Mouse (Mus musculus) left cerebral cortex, postnatal 10 days (tissue): ENCODE measurements around the gene Stxbp3. TPM values are rescaled to one million over a fixed set of nuclear protein-coding genes. Genes with fewer than 3 reads are reported as not detected.
"Not testable (repeated sequence)": the region's sequence is repeated elsewhere in the genome, so short reads cannot be mapped to it uniquely, and the experiment has no call there.

Experiments used
- DNase-seq, 2 experiments: peaks; one replicate each; pipeline ENCODE4 v3.0.0; 2021 to 2022; ENCODE audit warnings: low spot score in 2 of 2, mixed read lengths in 1 of 2; ENCODE audit errors: extremely low spot score in 1 of 2
- intact Hi-C: fragments of 180-260 bp; cut with DNase I; formaldehyde crosslinking; loops from one replicate; pipeline ENCODE4 v1.15.1; 2025
- total RNA-seq, 2 experiments: library from RNA; stranded (reverse); gene quantifications; 2 replicates each; pipeline ENCODE4 v1.2.3; 2021

Gene Stxbp3
- total RNA-seq, 2 experiments from 2014 or later, result 14.1 to 15.2 TPM

DNA sequence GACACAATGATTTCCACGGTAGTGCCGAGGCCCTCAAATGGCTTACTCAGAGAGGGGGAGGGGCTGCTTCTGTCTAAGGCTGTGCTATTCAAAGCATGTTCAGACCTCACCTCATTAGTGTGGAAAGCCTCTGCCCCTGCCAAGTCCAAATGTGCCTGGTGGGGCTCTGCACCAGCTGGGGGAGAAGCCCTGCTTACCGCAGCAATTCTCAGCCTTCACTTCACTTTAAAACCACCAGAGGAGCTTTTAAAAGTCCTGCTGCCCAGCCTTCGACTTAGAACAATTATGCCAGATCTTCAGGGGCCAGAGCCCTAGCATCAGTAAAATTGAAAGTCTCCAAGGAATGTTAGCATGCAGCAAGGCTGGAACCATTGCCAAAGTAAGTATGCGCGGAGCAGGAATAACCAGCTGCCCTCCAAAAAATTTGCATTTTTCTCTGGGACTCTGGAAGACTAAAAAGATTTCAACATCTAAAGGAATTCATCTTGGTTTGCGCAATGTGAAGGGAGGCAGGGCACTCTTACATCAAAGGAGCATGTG, 18.0 kb upstream of the Stxbp3 start:
- peak; percentile 53 to 67 for DNase-seq
- intact Hi-C loops, result loop anchor here (10.0 kb wide), 1 partner anchor 206 kb away; no protein-coding TSS in a partner anchor

- intact Hi-C loops, result loop anchor here (10.0 kb wide), 1 partner anchor 207 kb away; no protein-coding TSS in a partner anchor
- no peak for DNase-seq
These were observed 17.4 kb upstream of the Stxbp3 start for GRCm38 (mm10) chr3:108857714-108858113.

- no peak for DNase-seq
These were observed 16.8 kb upstream of the Stxbp3 start for GRCm38 (mm10) chr3:108857124-108857470.

GRCm38 (mm10) chr3:108856386-108857123, 16.2 kb upstream of the Stxbp3 start:
- no peak for DNase-seq
- intact Hi-C loops, result loop anchor here (10.0 kb wide), 1 partner anchor 208 kb away; no protein-coding TSS in a partner anchor

More at GRCm38 (mm10) chr3:108857124-108857470, 16.8 kb upstream of the Stxbp3 start:
- intact Hi-C loops, result loop anchor here (10.0 kb wide), 1 partner anchor 208 kb away; no protein-coding TSS in a partner anchor

GRCm38 (mm10) chr3:108855864-108856263, 15.5 kb upstream of the Stxbp3 start:
- peak; percentile 40 to 67 for DNase-seq
- intact Hi-C loops, result loop anchor here (10.0 kb wide), 1 partner anchor 209 kb away; no protein-coding TSS in a partner anchor

DNA sequence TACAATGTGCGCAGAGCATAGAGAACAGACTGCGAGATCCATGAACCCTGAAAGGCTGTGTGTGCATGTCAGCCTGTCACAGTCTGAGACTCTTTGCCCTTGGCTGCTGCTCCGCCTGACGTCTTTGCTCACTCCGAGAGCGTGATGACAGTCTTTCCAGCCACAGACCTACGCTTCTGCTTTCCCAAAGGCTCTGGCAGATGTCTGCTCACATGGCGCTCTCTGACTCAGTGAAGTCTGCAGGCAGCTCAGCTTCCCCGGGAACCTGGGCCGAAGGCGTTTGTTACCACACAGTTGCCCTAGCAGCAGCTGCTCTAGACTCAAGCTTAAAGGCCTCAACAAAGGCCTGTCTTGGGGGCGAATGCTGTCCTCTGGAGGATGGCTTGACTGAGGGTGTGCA, 15.0 kb upstream of the Stxbp3 start:
- intact Hi-C loops, result loop anchor here (10.0 kb wide), 1 partner anchor 209 kb away; no protein-coding TSS in a partner anchor
- peak; percentile 69 to 74 for DNase-seq

DNA sequence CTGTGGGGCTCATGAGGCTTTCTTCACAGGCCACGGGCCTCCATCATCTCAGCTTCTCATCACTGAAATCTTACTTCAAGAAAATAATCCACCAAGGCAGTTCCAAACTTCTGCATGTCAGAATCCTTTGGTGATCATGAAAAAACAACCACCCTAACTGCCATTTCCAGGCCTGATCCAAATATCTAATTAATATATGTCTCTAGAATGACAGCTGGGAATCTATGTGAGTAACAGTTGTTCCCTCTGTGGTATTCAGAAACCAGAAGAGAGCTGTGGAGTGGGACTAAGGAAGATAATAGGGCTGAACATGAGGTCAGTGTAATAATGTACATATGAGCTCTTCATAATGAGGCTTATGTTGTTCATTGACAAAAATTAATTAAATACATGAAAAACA, 12.9 kb upstream of the Stxbp3 start:
- no peak for DNase-seq
- intact Hi-C loops, result loop anchor here (10.0 kb wide), 1 partner anchor 212 kb away; no protein-coding TSS in a partner anchor

GRCm38 (mm10) chr3:108851996-108852697, 11.8 kb upstream of the Stxbp3 start:
- intact Hi-C loops, result loop anchor here (10.0 kb wide), 1 partner anchor 213 kb away; no protein-coding TSS in a partner anchor
- DNase-seq, result peak in 1 of 2 experiments; percentile 44

GRCm38 (mm10) chr3:108851554-108851953, 11.2 kb upstream of the Stxbp3 start:
- no peak for DNase-seq

DNA sequence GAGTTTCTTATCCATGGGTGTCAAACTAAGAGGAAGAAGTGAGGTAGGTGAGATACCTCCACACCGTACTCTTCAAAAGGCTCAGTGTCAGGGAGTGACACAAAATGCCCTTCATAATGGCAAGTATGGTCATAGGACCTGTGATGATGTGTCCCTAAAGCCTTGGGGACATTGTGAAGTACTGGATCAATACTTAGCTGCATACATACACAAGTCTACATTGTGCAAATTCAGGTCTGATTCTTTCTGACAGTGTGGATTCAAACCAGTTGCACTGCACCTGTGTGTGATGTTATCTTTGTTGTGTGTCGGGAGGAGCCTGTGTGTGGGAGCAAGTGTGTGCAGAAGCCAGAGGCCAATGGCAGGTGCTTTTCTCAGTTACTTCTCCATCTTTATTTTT, 10.7 kb upstream of the Stxbp3 start:
- intact Hi-C loops, result loop anchor here (10.0 kb wide), 1 partner anchor 214 kb away; no protein-coding TSS in a partner anchor
- DNase-seq, result no peak

More at GRCm38 (mm10) chr3:108851554-108851953, 11.2 kb upstream of the Stxbp3 start:
- intact Hi-C loops, result loop anchor here (10.0 kb wide), 1 partner anchor 213 kb away; no protein-coding TSS in a partner anchor

GRCm38 (mm10) chr3:108850506-108850905, 10.2 kb upstream of the Stxbp3 start:
- intact Hi-C loops, result loop anchor here (10.0 kb wide), 1 partner anchor 214 kb away; no protein-coding TSS in a partner anchor

DNA sequence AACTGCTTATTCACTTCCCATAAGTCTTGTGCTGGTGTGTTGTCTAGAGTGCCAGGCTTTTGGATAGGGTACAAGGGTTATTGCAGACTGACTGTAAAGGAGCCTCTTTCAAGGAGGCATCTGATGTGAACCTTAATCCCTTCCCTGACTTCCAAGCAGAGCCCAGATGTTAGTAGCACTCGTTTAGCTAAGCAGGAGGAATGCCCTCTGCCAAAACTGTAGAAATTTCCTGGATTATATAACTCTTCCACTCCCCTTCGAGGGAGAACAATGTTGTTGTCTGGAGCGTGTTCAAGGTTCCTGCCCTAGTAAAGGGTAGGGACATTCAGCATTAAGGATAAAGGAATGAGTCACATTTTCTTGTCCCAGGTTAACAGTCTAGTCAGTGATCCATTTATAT, 6.3 kb upstream of the Stxbp3 start:
- no peak for DNase-seq
- intact Hi-C loops, result no loop called here

More at GRCm38 (mm10) chr3:108850506-108850905, 10.2 kb upstream of the Stxbp3 start:
- DNase-seq, result peak in 1 of 2 experiments; percentile 36

- intact Hi-C loops, result loop anchor here (5.0 kb wide), 1 partner anchor 68 kb away; the partner anchor contains the start of gene Prpf38b
- no peak for DNase-seq
These were observed 4.2 kb upstream of the Stxbp3 start for GRCm38 (mm10) chr3:108844521-108844920.

DNA sequence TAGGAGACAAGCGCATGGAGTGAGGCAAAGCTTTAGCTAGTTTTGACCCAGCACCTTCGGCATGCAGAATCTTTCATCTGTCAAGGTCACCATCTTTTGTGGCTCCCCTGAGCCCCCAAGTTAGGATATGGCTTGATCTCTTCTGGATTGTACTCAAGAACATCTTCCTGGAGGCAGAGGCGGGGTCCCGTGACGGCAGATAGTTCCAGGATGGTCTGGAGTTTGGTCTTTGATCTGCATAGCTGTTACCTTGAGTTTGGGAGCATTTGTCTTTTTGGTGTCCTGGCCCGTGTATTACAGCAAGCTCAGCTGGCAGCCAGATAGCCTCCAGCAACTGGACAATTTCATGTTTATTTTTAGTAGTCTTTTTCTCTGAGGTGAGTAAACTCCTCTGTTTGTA, 3.7 kb upstream of the Stxbp3 start:
- intact Hi-C loops, result loop anchor here (5.0 kb wide), 1 partner anchor 68 kb away; the partner anchor contains the start of gene Prpf38b

DNA sequence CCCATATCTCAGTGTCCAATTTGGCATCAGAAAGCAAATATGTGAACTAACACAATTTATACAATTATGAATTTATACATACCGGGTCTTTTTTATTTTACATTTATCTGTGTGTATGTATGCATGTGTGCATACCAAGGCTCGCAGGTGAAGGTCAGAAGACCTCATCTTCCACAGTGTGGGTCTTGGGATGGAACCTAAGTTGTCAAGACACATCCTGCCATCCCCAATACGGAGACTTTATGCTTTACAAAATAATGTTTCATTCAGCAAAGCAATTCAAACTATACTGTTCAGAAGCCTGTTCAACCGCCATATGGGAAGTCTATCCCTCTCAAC, 359 bp upstream of the Stxbp3 start:
- intact Hi-C loops, result loop anchor here (5.0 kb wide), 1 partner anchor 72 kb away; the partner anchor contains the start of gene Prpf38b
- DNase-seq, result no peak

More for the DNA sequence above, 3.7 kb upstream of the Stxbp3 start:
- no peak for DNase-seq

DNA sequence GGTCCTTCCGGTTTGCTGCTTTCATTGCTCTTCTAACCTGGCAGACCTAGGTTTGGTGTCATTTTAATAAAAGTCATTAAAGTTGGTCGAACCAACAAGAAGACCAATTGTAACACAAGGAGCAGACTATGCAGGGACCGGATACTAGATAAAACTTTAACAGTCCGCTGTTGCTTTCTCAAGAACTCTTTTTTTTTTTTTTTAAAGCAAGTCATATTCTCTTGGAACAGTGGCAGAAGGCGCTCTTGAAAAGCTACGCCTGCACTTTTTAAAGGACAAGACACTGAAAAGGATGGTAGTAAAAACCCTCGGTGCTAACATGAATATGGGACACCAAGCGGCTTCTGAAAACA, 703 bp downstream of the Stxbp3 start:
- no peak for DNase-seq
- intact Hi-C loops, result no loop called here

GRCm38 (mm10) chr3:108838980-108839379, 1.3 kb downstream of the Stxbp3 start:
- DNase-seq, result no peak
- intact Hi-C loops, result no loop called here

DNA sequence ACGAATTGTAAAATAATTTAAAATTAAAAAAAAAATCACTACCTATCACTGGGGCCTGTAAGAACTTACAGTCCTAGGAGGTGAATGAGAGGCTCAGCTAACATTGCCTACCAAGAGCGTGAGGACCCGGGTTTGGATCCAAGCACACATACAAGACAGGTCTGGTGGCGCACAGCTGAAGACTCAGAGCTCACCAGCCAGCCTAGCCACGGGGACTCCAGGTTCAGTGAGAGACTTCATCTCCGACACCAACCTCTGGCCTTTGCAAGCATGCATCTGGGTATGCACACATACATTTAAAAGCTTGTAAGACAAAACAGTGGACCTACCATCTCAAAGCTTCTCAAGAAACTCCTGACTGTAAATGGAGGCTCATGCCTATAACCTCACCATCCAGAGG, 3.4 kb downstream of the Stxbp3 start:
- no peak for DNase-seq
- intact Hi-C loops, result no loop called here

DNA sequence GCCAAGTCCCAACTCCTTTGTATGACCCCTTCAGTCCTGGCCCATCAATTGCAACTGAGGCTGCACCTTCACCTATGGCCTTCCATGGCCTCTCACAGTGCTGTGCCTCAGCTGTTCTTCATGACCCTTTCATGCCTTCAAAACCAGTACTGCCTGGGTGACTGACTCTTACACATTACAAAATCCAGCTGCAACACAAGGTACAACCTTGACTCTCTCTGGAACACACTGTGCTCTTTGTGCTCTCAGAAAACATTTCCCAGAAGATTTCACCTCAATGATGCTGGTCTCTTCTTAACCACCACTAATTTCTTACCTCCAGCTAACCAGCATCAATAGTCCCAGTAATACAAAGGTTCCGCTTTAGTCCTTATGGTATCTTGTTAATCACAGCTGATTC, 6.6 kb downstream of the Stxbp3 start:
- intact Hi-C loops, DNase-seq: not testable (repeated sequence)
